Mouse (Mus musculus): ENCODE measurements around the gene Cygb. TPM values are rescaled to one million over a fixed set of nuclear protein-coding genes. Genes with fewer than 3 reads are reported as not detected.
A peak's percentile ranks its signal among the peaks of the same experiment; 100 is the strongest.

Gene Cygb
- total and polyA plus RNA-seq, 3 experiments, result 2.2 to 8.7 TPM; not detected in 1

GRCm38 (mm10) chr11:116642681-116643578 is 11.2 kb downstream of the Cygb start (continued):
- TF ChIP-seq MAFK (IDR thresholded peaks at IDR 0.05; ENCODE audit: borderline replicate concordance, low read depth, low read length) (no peak), RCOR1 (IDR thresholded peaks at IDR 0.05; ENCODE audit: low read depth, low read length) (no peak), MYB (IDR thresholded peaks at IDR 0.05; ENCODE audit: low read depth, low read length) (no peak), MXI1 (IDR thresholded peaks at IDR 0.05; ENCODE audit: low read depth, low read length) (0 out of 2 replicates have a peak, but pooled peaks have one; percentile 17)

- Histone ChIP-seq H3K4me1 (ENCODE audit: control insufficient read depth in 1 of 2, insufficient read depth in 2 of 2, low read length in 2 of 2) (0 out of 4 replicates have a peak, but pooled peaks cover 0 to under 1% of the 10 kb centered on the region in 2 experiments), H3K36me3 (ENCODE audit: control insufficient read depth in 1 of 2, insufficient read depth in 2 of 2, low read length in 2 of 2) (peaks cover 0 to 1% of the 10 kb centered on the region in 2 experiments; a peak in 1 of 4 replicates), H3K27me3 (ENCODE audit: control insufficient read depth in 1 of 2, insufficient read depth in 2 of 2, low read length in 2 of 2) (no peaks in the 10 kb centered on the region), H3K4me3 (ENCODE audit: control insufficient read depth in 1 of 2, insufficient read depth in 1 of 2, low read depth in 2 of 2, low read length in 2 of 2) (no peak overlapping the region), H3K9me3 (replicated peaks; ENCODE audit: insufficient read depth, low read length) (no peaks in the 10 kb centered on the region), H3K27ac (ENCODE audit: control insufficient read depth, low read depth, low read length) (no peak overlapping the region), H3K9ac (ENCODE audit: control insufficient read depth, low read depth, low read length, poor library complexity, severe bottlenecking) (no peak overlapping the region), H3K79me2 (ENCODE audit: control insufficient read depth, insufficient read depth, low read length, poor library complexity) (no peaks in the 10 kb centered on the region)
- DNase-seq (ENCODE audit: low read depth, low spot score), result no peak
- no peak for TF ChIP-seq ZMIZ1 (IDR thresholded peaks at IDR 0.05; ENCODE audit: low read depth, low read length)
Measured at GRCm38 (mm10) chr11:116641731-116642130, 12.4 kb downstream of the Cygb start.

- H3K79me2 ChIP-seq (ENCODE audit: control insufficient read depth, insufficient read depth, low read length, poor library complexity), result no peaks in the 10 kb centered on the region
- peak; percentile 51 for TF ChIP-seq RAD21 (IDR thresholded peaks at IDR 0.05; ENCODE audit: low read depth, low read length)
- peak; percentile 41 for TF ChIP-seq SMC3 (IDR thresholded peaks at IDR 0.05; ENCODE audit: low read depth, low read length)
- TF ChIP-seq JUND (IDR thresholded peaks at IDR 0.05; ENCODE audit: low read depth, low read length), result no peak
- TF ChIP-seq BHLHE40 (IDR thresholded peaks at IDR 0.05; ENCODE audit: borderline replicate concordance, low read depth, low read length), result no peak
- no peak for TF ChIP-seq POLR2AphosphoS2 (IDR thresholded peaks at IDR 0.05; ENCODE audit: low read length)
- peak; percentile 70 to 79 (median 77) for TF ChIP-seq CTCF (IDR thresholded peaks at IDR 0.05 in 2 of 3, conservative IDR thresholded peaks at IDR 0.05 in 1 of 3; ENCODE audit: control insufficient read depth in 1 of 3, insufficient read depth in 1 of 3, low read depth in 2 of 3, low read length in 3 of 3, poor library complexity in 1 of 3, severe bottlenecking in 1 of 3)
- no peak for TF ChIP-seq ZKSCAN1 (IDR thresholded peaks at IDR 0.05; ENCODE audit: low read depth, low read length)
- TF ChIP-seq ZC3H11A (IDR thresholded peaks at IDR 0.05; ENCODE audit: low read depth, low read length), result peak; percentile 28; the same call in 1 of the 2 replicates
- TF ChIP-seq USF1 (IDR thresholded peaks at IDR 0.05; ENCODE audit: low read depth, low read length), result no peak
- 0 out of 2 replicates have a peak, but pooled peaks have one; percentile 21 for TF ChIP-seq ELF1 (IDR thresholded peaks at IDR 0.05; ENCODE audit: low read depth, low read length)
- no peak for TF ChIP-seq NRF1 (IDR thresholded peaks at IDR 0.05; ENCODE audit: insufficient read depth, low read depth, low read length, poor library complexity, severe bottlenecking)
- H3K27ac ChIP-seq (ENCODE audit: control insufficient read depth, low read depth, low read length), result no peak overlapping the region
- peak; percentile 69 for DNase-seq (ENCODE audit: low read depth, low spot score)
- no peaks in the 10 kb centered on the region for H3K36me3 ChIP-seq (ENCODE audit: control insufficient read depth in 1 of 2, insufficient read depth in 2 of 2, low read length in 2 of 2)
- H3K9me3 ChIP-seq (replicated peaks; ENCODE audit: insufficient read depth, low read length), result no peaks in the 10 kb centered on the region
- no peaks in the 10 kb centered on the region for H3K4me1 ChIP-seq (ENCODE audit: control insufficient read depth in 1 of 2, insufficient read depth in 2 of 2, low read length in 2 of 2)
- H3K4me3 ChIP-seq (ENCODE audit: control insufficient read depth in 1 of 2, insufficient read depth in 1 of 2, low read depth in 2 of 2, low read length in 2 of 2), result no peak overlapping the region
- no peaks in the 10 kb centered on the region for H3K27me3 ChIP-seq (ENCODE audit: control insufficient read depth in 1 of 2, insufficient read depth in 2 of 2, low read length in 2 of 2)
- no peak overlapping the region for H3K9ac ChIP-seq (ENCODE audit: control insufficient read depth, low read depth, low read length, poor library complexity, severe bottlenecking)
Measured at GRCm38 (mm10) chr11:116641168-116641567, 12.9 kb downstream of the Cygb start.
